Mouse (Mus musculus): Measurements from ENCODE around the gene Pgap3. TPM values are rescaled to one million over a fixed set of nuclear protein-coding genes. Genes with fewer than 3 reads are reported as not detected.
"Not testable (repeated sequence)": the region's sequence is repeated elsewhere in the genome, so short reads cannot be mapped to it uniquely, and the experiment has no call there.

The Pgap3 gene
- polyA plus RNA-seq, 1 experiment: 4.6 TPM

GRCm38 (mm10) chr11:98385638-98386585 is 14.4 kb downstream of the Pgap3 start, which contains the start of gene Pnmt:
Gene Pnmt, plus strand, starts transcription at chr11:98386450.
- Histone ChIP-seq H3K4me1 (ENCODE audit: control insufficient read depth, insufficient read depth, low read length) (no peaks in the 10 kb centered on the region), H3K4me3 (ENCODE audit: insufficient read depth, low read length) (no peak within 1 kb of the TSS), H3K27ac (ENCODE audit: insufficient read depth, low read depth, low read length) (no peak within 1 kb of the TSS)
- TF ChIP-seq CTCF (IDR thresholded peaks at IDR 0.05; ENCODE audit: low read depth, low read length) (no peak), POLR2A (IDR thresholded peaks at IDR 0.05; ENCODE audit: borderline replicate concordance, low read depth, low read length) (no peak)

DNA sequence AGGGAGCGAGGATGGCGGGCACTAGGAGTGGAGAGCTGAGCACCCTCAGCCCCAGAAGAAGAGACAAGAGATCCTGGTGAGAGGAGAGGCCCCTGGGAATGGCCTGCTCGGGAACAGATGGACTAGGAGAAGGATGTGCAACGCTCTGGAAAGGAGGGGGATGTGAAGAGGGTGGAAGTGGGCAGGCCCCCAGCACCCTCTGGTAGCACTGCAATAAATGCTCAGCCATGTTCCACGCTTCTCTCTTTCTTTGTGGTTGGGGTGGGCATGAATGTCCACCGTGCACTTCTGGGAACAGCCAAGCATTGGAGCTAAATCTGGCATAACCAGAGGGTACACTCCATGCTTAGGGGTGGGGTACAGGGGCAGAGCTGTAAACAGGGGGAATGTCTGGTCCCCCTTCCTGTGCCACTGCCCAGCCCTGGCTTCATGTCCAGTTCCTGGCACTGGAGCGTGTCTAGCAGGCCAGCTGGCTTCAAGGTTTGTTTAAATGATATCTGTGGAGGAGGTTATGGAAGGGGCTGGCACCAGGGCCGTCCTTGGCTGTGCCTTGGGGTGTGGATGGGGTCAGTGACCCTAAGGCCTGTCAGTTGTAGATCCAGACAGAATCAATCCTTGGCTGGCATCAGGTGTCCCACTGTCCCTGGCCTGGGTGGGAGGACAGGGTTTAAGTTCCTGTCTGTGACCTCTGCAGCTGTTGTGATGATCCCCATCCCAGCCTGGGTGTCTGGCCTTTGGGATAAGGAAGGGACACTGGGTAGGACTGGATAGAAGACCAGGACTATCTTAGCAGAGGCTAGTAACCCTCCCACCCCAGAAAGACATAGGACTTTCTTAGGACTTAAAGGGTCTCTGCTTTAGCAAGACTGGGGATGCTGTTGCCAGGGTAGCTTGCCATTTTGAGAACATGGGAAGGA is 15.3 kb downstream of the Pgap3 start:
- H3K27ac ChIP-seq (ENCODE audit: insufficient read depth, low read depth, low read length): no peak overlapping the region
- H3K4me1 ChIP-seq (ENCODE audit: control insufficient read depth, insufficient read depth, low read length): no peaks in the 10 kb centered on the region
- H3K4me3 ChIP-seq (ENCODE audit: insufficient read depth, low read length): no peak overlapping the region
- no peak for TF ChIP-seq POLR2A (IDR thresholded peaks at IDR 0.05; ENCODE audit: borderline replicate concordance, low read depth, low read length)
- TF ChIP-seq CTCF (IDR thresholded peaks at IDR 0.05; ENCODE audit: low read depth, low read length): no peak

DNA sequence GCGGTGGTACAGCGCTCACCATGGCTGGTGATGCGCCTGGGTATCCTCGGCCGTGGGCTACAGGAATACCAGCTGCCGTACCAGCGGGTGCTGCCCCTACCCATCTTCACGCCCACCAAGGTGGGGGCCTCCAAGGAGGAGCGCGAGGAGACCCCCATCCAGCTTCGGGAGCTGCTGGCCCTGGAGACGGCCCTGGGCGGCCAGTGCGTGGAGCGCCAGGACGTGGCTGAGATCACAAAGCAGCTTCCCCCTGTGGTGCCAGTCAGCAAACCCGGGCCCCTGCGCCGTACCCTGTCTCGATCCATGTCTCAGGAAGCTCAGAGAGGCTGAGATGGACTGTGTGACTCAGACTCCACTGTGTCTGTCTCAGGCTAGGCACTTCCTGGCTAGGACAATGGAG is 16.1 kb downstream of the Pgap3 start:
- Histone ChIP-seq H3K27ac (ENCODE audit: insufficient read depth, low read depth, low read length) (no peak overlapping the region), H3K4me1 (ENCODE audit: control insufficient read depth, insufficient read depth, low read length) (no peaks in the 10 kb centered on the region), H3K4me3 (ENCODE audit: insufficient read depth, low read length) (no peak overlapping the region)
- TF ChIP-seq CTCF (IDR thresholded peaks at IDR 0.05; ENCODE audit: low read depth, low read length) (no peak), POLR2A (IDR thresholded peaks at IDR 0.05; ENCODE audit: borderline replicate concordance, low read depth, low read length) (no peak)

GRCm38 (mm10) chr11:98383261-98384030 is 16.8 kb downstream of the Pgap3 start, which contains the start of gene Tcap:
Gene Tcap, plus strand, starts transcription at chr11:98383811.
- Histone ChIP-seq H3K4me1 (ENCODE audit: control insufficient read depth, insufficient read depth, low read length) (no peaks in the 10 kb centered on the region), H3K4me3 (ENCODE audit: insufficient read depth, low read length) (no peak within 1 kb of the TSS), H3K27ac (ENCODE audit: insufficient read depth, low read depth, low read length) (no peak within 1 kb of the TSS)
- no peak for TF ChIP-seq CTCF (IDR thresholded peaks at IDR 0.05; ENCODE audit: low read depth, low read length)
- no peak for TF ChIP-seq POLR2A (IDR thresholded peaks at IDR 0.05; ENCODE audit: borderline replicate concordance, low read depth, low read length)

DNA sequence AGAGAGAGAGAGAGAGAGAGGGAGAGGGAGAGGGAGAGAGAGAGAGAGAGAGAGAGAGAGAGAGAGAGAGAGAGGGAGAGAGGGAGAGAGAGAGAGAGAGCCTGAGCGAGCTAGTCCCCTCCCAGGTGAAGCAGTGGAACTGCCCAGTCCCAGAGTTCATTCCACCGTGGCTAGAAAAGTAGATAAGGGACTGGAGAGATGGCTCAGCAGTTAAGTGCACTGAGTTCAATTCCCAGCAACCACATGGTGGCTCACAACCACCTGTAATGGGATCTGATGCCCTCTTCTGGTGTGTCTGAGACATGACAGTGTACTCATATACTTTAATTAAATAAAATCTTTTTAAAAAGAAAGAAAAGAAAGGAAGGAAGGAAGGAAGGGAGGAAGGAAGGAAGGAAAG is 17.9 kb downstream of the Pgap3 start:
- H3K4me1 ChIP-seq (ENCODE audit: control insufficient read depth, insufficient read depth, low read length); H3K27ac ChIP-seq (ENCODE audit: insufficient read depth, low read depth, low read length); H3K4me3 ChIP-seq (ENCODE audit: insufficient read depth, low read length): not testable (repeated sequence)

DNA sequence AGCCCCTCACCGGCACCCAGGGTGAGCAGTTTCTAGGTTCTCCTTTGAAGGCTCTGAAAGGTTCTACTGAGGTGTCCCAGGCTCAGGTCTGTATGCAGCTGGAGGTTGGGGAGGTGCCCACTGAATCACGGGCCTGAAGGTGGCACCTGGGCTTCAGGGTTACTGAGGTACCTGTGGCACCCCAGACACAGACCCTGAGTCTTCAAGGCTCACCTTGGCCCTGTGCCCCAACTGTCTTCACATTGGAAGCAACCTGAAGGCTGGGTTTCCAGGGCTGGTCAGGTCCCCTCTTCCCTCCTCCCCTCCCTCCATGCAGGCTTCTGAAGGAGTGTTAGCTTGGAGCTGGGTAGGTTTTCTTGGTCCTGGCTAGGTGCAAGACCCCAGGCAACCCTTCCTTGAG is 18.6 kb downstream of the Pgap3 start:
- TF ChIP-seq CTCF (IDR thresholded peaks at IDR 0.05; ENCODE audit: low read depth, low read length): no peak
- no peak for TF ChIP-seq POLR2A (IDR thresholded peaks at IDR 0.05; ENCODE audit: borderline replicate concordance, low read depth, low read length)
- no peak overlapping the region for H3K27ac ChIP-seq (ENCODE audit: insufficient read depth, low read depth, low read length)
- no peaks in the 10 kb centered on the region for H3K4me1 ChIP-seq (ENCODE audit: control insufficient read depth, insufficient read depth, low read length)
- no peak overlapping the region for H3K4me3 ChIP-seq (ENCODE audit: insufficient read depth, low read length)

DNA sequence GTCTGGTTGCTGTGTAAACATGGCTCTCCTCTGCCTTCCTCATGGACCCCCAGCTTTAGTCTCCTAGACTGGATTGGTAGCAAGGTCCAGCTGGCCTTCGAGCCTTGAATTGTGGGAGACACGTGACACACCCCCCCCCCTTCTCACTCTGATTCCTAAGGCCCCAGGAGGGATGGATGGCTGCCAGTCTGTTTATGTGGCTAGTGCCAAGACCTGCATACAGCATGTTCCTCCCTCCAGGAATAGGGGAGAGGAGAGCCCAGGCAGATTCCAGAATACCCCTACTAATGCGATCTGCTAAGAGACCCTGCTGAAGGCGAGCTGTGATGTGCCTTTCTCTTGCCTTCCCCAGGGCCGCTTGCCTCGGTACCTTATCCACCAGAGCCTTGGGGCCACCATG is 20.2 kb downstream of the Pgap3 start:
- no peaks in the 10 kb centered on the region for H3K4me1 ChIP-seq (ENCODE audit: control insufficient read depth, insufficient read depth, low read length)
- no peak overlapping the region for H3K4me3 ChIP-seq (ENCODE audit: insufficient read depth, low read length)
- H3K27ac ChIP-seq (ENCODE audit: insufficient read depth, low read depth, low read length): no peak overlapping the region
- TF ChIP-seq CTCF (IDR thresholded peaks at IDR 0.05; ENCODE audit: low read depth, low read length) (no peak), POLR2A (IDR thresholded peaks at IDR 0.05; ENCODE audit: borderline replicate concordance, low read depth, low read length) (no peak)

DNA sequence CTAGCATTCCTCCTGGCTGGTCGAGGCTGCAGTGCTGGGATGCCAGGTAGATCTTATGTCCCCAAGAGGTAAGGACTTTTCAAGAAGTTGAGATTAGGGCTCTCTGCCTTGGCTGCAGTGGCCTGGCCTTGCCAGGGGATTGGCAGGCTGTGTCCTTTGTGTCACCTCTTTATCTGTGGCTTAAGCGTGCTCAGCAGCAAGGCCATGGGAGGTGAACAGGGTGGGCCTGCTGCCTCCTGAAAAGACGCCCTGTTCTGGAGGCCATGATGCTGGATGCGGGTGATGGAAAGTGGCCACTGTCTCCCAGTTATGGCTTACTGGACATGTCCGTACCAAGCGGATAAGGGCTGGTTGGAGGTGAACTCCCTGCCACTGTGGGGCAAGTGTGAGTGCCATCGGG is 20.9 kb downstream of the Pgap3 start:
- Histone ChIP-seq H3K4me3 (ENCODE audit: insufficient read depth, low read length) (no peak overlapping the region), H3K4me1 (ENCODE audit: control insufficient read depth, insufficient read depth, low read length) (no peaks in the 10 kb centered on the region), H3K27ac (ENCODE audit: insufficient read depth, low read depth, low read length) (no peak overlapping the region)
- TF ChIP-seq POLR2A (IDR thresholded peaks at IDR 0.05; ENCODE audit: borderline replicate concordance, low read depth, low read length): no peak
- no peak for TF ChIP-seq CTCF (IDR thresholded peaks at IDR 0.05; ENCODE audit: low read depth, low read length)

GRCm38 (mm10) chr11:98377787-98378186 is 22.5 kb downstream of the Pgap3 start:
- no peak for TF ChIP-seq POLR2A (IDR thresholded peaks at IDR 0.05; ENCODE audit: borderline replicate concordance, low read depth, low read length)
- no peak for TF ChIP-seq CTCF (IDR thresholded peaks at IDR 0.05; ENCODE audit: low read depth, low read length)

More at GRCm38 (mm10) chr11:98377787-98378186, 22.5 kb downstream of the Pgap3 start:
- Histone ChIP-seq H3K27ac (ENCODE audit: insufficient read depth, low read depth, low read length) (no peak overlapping the region), H3K4me1 (ENCODE audit: control insufficient read depth, insufficient read depth, low read length) (no peaks in the 10 kb centered on the region), H3K4me3 (ENCODE audit: insufficient read depth, low read length) (no peak overlapping the region)

All from bone marrow macrophage, adult 2 months (primary cell).